Mouse (Mus musculus) neural tube, postnatal 0 days (tissue): ENCODE measurements around the gene Pm20d1. TPM values are rescaled to one million over a fixed set of nuclear protein-coding genes. Genes with fewer than 3 reads are reported as not detected.

Experiments
- polyA plus RNA-seq: library from polyadenylated mRNA; unstranded; fragments of >200 nt; fragmentation: Nextera tagmentation; extraction: Ambion mirVana; gene quantifications from 2 replicates; pipeline ENCODE4 v1.2.1, GENCODE M21; 2015

The Pm20d1 gene
- polyA plus RNA-seq, result 0.48 and 0.84 TPM in 2 replicates

DNA sequence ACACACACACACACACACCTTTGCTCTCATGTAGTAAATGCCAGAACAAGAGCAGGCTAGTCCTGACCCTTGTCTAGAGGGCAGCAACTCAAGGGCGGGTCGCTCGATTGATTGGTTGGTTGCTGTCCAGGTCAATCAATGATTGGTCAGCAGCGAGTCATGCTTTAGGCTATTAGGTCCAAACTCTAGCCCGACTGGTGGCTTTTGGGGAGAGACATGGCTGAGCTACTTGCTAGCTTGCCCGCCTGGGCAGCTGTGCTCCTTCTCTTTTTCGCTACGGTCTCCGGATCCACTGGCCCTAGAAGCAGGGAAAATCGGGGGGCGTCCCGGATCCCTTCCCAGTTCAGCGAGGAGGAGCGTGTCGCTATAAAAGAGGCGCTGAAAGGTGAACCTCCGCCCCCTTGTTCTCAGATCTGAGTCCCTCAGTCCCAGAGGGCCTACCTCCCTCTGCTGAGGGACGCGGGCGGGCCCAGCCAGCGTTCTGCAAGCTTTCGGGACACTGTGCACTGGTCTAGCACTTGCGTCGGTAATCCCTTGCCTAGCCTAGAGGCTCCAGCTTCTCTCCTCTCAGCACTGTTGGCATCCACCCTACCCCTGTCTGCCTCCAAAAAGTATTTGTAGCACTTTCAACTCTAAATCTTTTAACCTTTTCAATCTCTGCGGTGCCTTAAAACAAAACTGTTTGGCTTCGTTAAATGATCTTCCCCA is at the start of gene Pm20d1:
TSS of gene Pm20d1 (plus strand) at position 180 of the 708 bp plus-strand sequence.

DNA sequence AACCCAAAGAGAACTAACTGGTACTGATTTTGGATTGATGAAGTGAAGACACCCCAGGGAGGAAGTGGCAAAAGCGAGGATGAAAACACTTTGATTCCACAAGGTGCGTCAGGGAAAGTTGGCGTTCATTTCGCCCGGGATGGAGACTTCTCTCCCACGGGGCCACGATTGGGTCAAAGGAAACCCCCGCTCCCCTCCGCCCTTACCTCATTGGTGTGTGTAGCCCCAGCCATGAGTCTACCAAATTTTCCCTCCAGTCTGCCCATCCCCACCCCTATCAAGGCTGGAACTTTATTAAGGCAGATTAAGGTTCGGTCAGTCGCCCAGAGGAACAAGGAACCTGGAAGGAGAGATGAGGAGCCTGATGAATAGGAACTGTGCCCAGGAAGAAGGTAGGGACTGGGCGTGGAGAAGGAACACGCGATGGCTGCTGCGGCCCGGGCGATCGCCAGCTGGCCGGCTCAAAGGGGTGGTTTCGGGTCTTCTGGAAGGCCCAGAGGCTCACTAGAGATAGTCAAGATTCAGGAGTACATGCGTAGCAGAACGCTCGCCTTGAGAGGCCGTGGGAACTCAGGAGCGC is 30.1 kb downstream of the Pm20d1 start, which contains the start of gene Slc41a1:
TSS of gene Slc41a1 (plus strand) at position 287 of the 580 bp plus-strand sequence.

GRCm38 (mm10) chr1:131867093-131867945 is 70.1 kb downstream of the Pm20d1 start, which contains the start of gene Rab29:
Rab29 (plus strand) TSS chr1:131867224.

Other genes starting within 250 kb of the Pm20d1 start
- gene Avpr1b, start 198.1 kb upstream of the Pm20d1 start, polyA plus RNA-seq, result not detected in 2 replicates
- 0.08 TPM in 1 of 2 replicates, not detected in the other for gene Ctse, start 159.1 kb upstream of the Pm20d1 start, polyA plus RNA-seq
- 3.2 and 3.7 TPM in 2 replicates for gene Rab7b, start 108.7 kb upstream of the Pm20d1 start, polyA plus RNA-seq
- gene Slc26a9, start 53.4 kb upstream of the Pm20d1 start, polyA plus RNA-seq, result 0.03 and 0.06 TPM in 2 replicates
- gene Slc41a1, start 30.1 kb downstream of the Pm20d1 start, polyA plus RNA-seq, result 20.5 and 21.5 TPM in 2 replicates
- 11.5 and 11.7 TPM in 2 replicates for gene Rab29, start 69.8 kb downstream of the Pm20d1 start, polyA plus RNA-seq
- gene Nucks1, start 113.2 kb downstream of the Pm20d1 start, polyA plus RNA-seq, result 50.6 and 51.6 TPM in 2 replicates
- gene Slc45a3, start 165.6 kb downstream of the Pm20d1 start, polyA plus RNA-seq, result 0.59 and 0.76 TPM in 2 replicates
- 8.7 and 9.4 TPM in 2 replicates for gene Elk4, start 210.2 kb downstream of the Pm20d1 start, polyA plus RNA-seq